In genomic region chr6:88209453-88209852, GRCm38 (mm10) we compare ENCODE assay signal across 31 mouse cellular contexts. TPM values are rescaled to one million over a fixed set of nuclear protein-coding genes. Genes with fewer than 3 reads are reported as not detected.
"Had no signal": no experiment of that assay in that cellular context is flagged by ENCODE, and none has a peak within 500 bp of the region (broad histone marks: within the 10 kb centered on the region; RNA-seq: fewer than 3 reads in every experiment).

No protein-coding gene starts in this region.

- H3K9ac ChIP-seq: heart, embryonic 12.5 days; hindbrain, embryonic 12.5 days; hindbrain, embryonic 14.5 days; intestine, embryonic 15.5 days; limb, embryonic 13.5 days; limb, embryonic 15.5 days had no signal

- H3K4me2 ChIP-seq: heart, embryonic 12.5 days; hindbrain, embryonic 12.5 days; hindbrain, embryonic 14.5 days; intestine, embryonic 15.5 days; limb, embryonic 13.5 days; limb, embryonic 15.5 days had no signal

- H3K4me3 ChIP-seq: gastrocnemius, adult 2 months; heart, embryonic 10.5 days; heart, embryonic 12.5 days; hindbrain, embryonic 10.5 days; hindbrain, embryonic 12.5 days; intestine, embryonic 15.5 days; layer of hippocampus, adult 2 months; left cerebral cortex, adult 2 months; limb, embryonic 13.5 days; limb, embryonic 15.5 days had no signal

- ATAC-seq: hindbrain, embryonic 16.5 days; inflammation-experienced regulatory T-cells, adult 6 months; intestine, embryonic 15.5 days; intestine, postnatal 0 days had no signal

- DNase-seq: gastrocnemius, adult 2 months; gastrocnemius, postnatal 10 days; gastrocnemius, postnatal 25 days; heart, adult 18-20 months; heart, postnatal 10 days; heart, postnatal 4 days; kidney, adult 18-20 months; kidney, adult 8-10 months; kidney, postnatal 10 days; kidney, postnatal 25 days; kidney, postnatal 4 days; left cerebral cortex, postnatal 4 days had no signal

- H3K36me3 ChIP-seq: hindbrain, embryonic 10.5 days; hindbrain, embryonic 12.5 days; intestine, embryonic 15.5 days; limb, embryonic 13.5 days; limb, embryonic 15.5 days had no signal

- H3K9me3 ChIP-seq: heart, embryonic 10.5 days; heart, embryonic 12.5 days; hindbrain, embryonic 10.5 days; hindbrain, embryonic 12.5 days; intestine, embryonic 15.5 days; limb, embryonic 13.5 days; limb, embryonic 15.5 days had no signal

- H3K27ac ChIP-seq: gastrocnemius, adult 2 months; heart, embryonic 10.5 days; hindbrain, embryonic 10.5 days; hindbrain, embryonic 12.5 days; hindbrain, embryonic 14.5 days; intestine, embryonic 15.5 days; layer of hippocampus, adult 2 months; left cerebral cortex, adult 2 months; limb, embryonic 13.5 days; limb, embryonic 15.5 days had no signal

RNA-seq across cellular contexts. Expression of gene Dnajb8, which starts 12.6 kb away (rescaled TPM):
- polyA plus RNA-seq: frontal cortex, adult 2 months; heart, embryonic 10.5 days; heart, embryonic 12.5 days; heart, embryonic 14.5 days; heart, embryonic 16.5 days; hindbrain, embryonic 10.5 days; hindbrain, embryonic 12.5 days; hindbrain, embryonic 14.5 days; hindbrain, embryonic 16.5 days; inflammation-experienced regulatory T-cells, adult 6 months; intestine, embryonic 15.5 days; intestine, postnatal 0 days; kidney, embryonic 14.5 days; kidney, embryonic 16.5 days; limb, embryonic 11.5 days; limb, embryonic 13.5 days; limb, embryonic 15.5 days had no signal

RNA-seq across cellular contexts. Expression of gene Gata2, which starts 15.8 kb away (rescaled TPM):
- polyA plus RNA-seq: inflammation-experienced regulatory T-cells, adult 6 months had no signal
